Mouse (Mus musculus): ENCODE data around the gene Ripor2. TPM values are rescaled to one million over a fixed set of nuclear protein-coding genes. Genes with fewer than 3 reads are reported as not detected.

Ripor2 gene
- polyA plus RNA-seq, 2 experiments from 2014 or later = 210 to 273 TPM

GRCm38 (mm10) chr13:24648668-24649067 lies 66.7 kb downstream of the Ripor2 start:
- no peak for ATAC-seq

DNA sequence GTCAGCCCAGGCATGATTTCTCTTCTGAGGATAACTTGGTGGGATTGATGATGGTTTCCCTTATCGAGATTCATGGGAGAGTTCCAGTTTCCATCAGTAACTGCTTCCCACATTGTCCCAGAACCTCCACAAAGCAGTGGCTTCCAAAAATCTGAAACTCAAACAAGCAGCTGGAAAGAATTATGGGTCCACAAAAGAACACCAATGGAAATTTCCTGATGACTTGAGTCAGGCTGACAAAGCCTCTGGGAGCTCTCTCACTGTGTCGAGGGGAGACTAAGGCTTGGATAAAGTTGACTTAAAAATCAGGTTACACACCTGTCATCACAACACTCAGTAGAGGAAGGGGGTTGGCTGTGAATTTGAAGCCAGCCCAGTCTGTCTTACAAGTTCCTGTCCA lies 67.1 kb downstream of the Ripor2 start:
- no peak for ATAC-seq

GRCm38 (mm10) chr13:24651018-24651417 lies 69.0 kb downstream of the Ripor2 start:
- ATAC-seq = no peak

DNA sequence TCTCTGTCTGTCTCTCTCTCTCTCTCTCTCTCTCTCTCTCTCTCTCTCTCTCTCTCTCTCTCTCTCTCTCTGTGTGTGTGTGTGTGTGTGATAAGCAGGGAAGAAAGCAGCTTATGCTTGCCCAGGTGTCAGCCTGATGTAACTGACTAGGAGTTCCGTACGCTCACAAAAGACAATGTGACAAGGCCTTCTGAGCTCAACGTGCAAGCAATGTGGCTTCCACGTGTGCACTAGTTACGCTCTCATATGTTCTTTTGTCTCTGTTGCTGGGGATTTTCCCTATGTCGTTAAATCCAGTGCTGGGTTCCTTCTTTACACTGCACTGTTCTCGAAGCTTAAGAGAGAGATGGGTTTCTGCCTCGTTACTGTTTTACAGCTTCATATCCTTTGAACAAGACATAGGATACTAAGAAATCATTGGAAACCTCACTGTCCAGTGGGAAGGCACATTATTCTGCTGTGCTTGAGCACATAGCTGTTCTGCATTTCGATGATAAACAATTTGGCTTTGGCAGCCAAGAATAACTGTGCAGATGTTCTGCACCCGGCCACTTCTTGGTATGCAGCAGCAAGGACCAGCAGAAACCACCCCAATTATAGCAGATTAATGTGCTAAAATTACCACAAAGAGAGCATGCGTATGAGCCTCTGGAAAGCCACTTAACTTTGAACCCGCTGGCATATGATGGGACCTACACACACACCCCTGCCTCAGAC lies 73.1 kb downstream of the Ripor2 start:
- ATAC-seq = peak; percentile 43

- ATAC-seq = no peak
Observed at GRCm38 (mm10) chr13:24656719-24657497, 74.9 kb downstream of the Ripor2 start.

GRCm38 (mm10) chr13:24666763-24667162 lies 84.8 kb downstream of the Ripor2 start:
- no peak for ATAC-seq

DNA sequence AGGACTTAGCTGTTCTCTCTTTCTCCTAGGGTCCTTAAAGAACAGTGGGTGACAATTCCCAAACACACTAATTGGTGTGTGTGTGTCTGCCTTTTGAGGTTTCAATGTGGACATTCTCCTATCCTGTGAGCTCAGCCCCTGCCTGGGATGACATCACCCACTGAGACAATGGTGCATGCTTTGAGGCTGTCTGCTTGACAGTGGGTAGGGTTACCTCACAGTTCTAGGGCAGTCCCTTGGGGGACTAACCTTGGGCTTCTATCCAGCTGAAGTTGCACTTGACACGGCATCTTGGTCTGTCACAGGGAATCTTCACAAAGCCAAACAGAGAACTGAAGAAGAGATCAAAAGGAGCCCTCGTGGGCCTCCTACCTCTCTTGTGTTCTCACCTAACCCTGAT lies 86.6 kb downstream of the Ripor2 start:
- peak; percentile 22 for ATAC-seq

GRCm38 (mm10) chr13:24670676-24671075 lies 88.7 kb downstream of the Ripor2 start:
- no peak for ATAC-seq

DNA sequence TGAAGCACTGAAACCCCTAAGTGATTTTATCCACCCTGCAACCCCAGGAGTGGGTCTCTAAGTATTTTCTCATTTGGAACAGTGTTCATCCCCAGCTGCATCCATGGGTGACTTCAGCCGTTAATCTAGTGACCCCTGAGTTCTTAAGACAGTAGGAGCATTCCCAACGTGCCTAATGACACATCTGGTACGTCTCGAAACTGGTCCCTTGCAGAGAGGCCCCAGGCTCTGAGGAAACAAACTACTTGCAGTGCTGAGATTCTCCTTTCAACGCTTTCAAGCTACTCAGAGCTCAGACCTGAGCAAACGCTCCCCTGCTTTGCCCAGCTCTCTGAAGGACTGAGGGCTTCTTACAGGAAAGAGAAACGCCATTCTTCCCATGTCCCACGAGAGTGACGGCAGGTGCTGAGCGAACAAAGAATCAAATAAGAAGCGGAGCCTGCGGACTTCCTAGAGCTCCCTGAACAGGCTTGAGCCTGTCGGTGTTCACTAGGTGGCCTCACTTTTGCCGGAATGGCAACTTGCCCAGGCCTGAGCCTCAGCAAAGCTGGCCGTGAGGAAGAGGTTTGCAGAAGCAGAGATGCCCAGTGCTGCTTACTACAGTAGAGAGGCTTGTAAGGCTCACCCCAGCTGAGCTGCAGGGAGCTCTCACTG lies 97.2 kb downstream of the Ripor2 start:
- no peak for ATAC-seq

DNA sequence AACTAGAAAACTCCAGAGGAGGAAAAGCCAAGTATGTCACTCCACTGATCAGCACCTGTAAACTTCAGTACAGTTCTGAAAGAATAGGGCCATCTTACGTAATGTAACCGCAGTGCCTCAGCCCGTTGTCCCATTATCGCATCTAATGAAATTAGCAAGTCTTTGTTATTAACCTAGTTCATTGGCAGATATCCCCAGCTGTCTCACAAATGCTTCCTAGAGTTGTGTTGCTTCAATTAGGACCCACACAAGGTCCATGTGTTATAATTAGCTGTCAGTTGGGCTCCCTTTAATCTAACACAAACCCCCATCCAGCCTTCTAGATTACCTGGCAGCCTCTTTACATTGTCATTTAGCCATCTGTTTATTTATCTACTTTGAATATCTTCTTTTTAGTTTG lies 99.0 kb downstream of the Ripor2 start:
- ATAC-seq = no peak

GRCm38 (mm10) chr13:24682346-24682745 lies 100.4 kb downstream of the Ripor2 start:
- ATAC-seq = peak; percentile 95

- no peak for ATAC-seq
Observed at GRCm38 (mm10) chr13:24684503-24684902, 102.5 kb downstream of the Ripor2 start.

DNA sequence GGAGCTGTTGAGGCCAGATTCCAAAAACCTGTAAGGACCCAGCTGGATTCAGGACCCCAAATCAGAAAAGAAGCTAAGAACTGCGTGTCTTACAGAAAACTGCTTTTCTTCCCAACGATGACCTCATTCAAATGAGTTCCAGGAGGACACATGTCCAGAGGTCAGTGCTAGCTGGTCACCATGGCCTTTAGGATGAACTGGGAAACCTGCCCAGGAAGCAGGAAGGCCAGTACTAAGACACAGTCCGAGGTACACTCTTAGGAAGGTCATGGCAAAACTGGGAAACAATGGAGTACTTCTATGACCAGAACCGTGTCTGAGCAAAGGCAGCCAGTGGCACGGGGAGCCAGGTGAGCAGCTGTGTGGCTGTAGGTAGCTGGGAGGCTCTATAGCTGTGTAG lies 103.9 kb downstream of the Ripor2 start:
- ATAC-seq = no peak

DNA sequence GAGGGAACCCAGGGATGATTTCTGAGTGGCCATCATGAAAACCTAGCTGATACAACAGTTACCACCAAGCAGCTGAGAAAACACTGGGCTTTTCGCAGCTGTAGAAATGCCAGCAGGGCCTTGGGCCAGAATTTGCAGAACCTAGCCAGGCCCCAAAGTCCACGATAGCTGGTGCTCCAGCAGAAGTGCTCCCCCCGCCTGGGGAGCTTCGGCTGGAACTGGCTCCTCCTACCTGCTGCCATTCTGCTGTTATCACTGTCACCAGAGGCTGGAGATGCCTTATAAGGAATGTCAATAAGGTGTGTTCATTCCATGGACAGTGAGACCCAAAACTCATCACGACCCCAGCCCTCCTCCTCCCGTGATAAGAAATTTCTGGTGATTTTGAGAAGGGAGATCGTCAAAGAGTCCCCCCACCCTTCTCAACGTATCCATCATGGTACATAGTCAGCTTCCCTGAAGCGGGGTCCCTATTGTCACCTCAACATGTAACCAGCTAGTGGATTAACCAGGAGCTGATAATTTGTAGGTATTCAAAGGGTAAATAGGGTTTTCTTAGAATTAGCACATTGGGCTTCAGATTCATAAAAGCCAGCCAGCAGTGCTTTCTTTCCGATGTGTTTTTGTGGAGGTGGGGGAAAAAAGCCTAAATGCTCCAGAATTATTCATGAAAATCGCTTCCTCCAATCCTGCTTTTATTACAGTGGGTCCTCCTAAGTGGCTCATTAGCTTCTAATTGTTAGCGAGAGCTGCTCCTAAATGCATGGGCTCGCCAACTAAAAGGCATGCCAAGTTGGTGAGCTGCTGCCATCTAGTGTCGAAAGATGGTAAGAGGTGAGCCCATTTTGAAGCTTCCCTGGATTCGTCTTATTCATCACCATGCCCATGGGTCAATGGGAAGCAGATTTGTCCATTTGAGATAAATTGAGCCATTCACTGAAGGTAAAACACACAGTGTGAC lies 105.0 kb downstream of the Ripor2 start:
- ATAC-seq = peak; percentile 30

DNA sequence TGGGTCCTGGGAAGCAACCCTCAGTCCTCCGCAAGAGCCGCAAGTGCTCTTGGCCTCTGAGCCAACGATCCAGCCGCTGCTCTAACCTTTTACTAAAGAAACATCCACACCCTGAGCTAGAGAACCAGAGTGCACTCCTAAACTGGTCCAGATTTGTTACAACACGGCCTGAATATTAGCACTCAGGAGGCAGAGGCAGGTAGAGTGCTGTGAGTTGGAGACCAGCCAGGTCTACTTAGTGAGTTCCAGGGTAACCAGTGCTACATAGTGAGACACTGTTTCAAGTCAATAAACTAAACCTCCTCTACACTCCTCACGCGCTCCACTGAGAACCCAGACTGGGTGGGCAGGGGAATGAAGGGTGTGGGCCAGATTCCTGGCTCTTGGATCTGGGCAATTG lies 111.3 kb downstream of the Ripor2 start:
- ATAC-seq = no peak

- ATAC-seq = no peak
Observed at GRCm38 (mm10) chr13:24698746-24699145, 116.8 kb downstream of the Ripor2 start.

DNA sequence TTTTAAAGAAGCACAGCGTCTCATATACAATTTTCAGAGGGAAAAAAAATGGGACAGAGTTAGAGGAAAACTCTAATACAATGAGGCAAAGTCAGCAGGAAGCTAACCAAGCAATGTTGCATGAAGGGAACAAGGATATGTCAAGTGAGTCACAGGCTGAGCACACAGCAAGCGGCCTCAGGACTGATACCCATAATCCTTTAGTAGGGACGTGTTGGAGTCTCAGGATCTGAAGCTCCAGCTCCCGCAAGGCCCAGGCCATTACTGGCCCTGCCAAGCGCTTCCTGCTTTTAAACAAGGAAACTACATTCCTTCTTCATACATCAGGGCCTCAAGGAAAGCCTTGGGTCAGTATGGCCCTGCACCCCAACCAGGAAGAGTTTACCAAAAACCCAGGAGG lies 120.1 kb downstream of the Ripor2 start:
- ATAC-seq = no peak

DNA sequence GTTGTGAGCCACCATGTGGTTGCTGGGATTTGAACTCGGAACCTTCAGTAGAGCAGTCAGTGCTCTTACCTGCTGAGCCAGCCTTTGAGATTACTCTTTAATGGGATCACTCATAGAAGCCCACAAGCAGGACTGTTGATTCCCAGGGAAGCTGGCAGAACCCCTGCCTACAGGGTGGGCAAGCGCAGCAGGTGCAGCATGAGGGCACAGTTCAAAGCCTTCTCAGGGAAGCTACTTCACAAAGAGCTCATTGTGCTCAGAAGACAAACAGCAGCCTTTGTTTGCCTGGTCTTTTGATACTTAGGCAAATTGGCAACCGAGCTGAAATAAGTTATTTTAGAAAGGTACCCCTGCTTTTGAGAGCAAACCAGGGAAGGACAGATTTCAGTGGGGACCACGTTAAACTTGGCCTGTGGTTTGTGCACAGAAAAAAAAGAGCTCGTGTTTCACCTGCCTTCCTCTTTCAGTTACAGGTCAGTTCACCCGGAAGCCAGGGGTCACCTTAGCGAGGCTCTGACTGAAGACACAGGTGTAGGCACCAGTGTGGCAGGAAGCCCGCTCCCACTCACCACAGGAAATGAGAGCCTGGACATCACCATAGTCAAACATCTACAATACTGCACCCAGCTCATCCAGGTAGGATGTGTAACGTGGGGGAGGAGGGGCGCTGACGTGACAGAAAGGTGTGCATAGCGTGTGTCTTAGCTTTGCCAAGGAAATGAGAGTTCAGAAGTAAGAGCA lies 127.8 kb downstream of the Ripor2 start:
- ATAC-seq = no peak

DNA sequence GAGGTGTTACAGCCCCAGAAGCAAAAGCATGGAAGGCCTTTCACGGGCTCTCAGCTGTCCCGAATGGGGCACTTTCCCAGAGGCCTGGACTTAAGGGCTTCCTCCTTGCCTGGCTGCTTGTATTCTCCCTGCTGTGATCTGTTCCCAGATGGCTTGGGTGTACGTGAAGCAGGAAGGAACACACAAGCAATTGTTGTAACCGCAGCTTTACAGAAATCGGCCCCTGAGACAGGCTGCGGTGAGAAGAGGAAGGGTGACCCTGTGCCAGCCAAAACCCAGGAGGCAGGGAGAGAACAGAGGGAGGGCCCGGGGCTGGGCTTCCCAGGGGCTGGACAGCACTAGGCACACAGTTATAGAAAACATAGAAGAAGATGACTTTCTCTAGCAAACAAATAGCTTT lies 129.0 kb downstream of the Ripor2 start:
- ATAC-seq = no peak

DNA sequence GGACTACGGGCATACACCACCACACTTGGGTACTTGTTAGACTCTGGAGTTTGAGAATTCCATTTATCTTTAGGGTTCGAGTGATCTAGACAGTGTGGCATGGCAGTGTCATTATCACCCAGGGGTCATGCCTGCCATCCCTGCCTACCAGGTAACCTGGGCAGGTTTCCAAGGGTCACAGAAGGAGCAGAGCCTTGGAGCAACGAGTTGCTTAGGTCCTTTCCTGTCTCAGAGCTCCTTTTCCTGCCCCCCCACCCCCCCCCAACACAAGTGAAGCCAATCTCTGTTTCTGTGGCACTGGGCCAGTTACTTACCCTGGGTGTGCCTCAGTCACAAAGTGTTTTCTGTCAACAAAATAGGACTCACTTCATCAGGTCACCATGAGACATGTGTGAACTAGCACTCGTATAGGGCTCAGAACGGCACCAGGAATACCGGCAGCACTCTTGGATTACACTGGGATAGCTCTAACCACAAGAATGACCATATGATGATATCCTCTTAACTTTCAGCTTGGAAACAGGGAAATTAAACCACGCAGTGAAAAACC lies 130.7 kb downstream of the Ripor2 start:
- ATAC-seq = no peak

- ATAC-seq = no peak
Observed at GRCm38 (mm10) chr13:24713434-24714000, 131.5 kb downstream of the Ripor2 start.

Measured in activated CD4-positive, CD25-positive, alpha-beta regulatory T cell, adult 4 months (primary cell).